Mouse (Mus musculus): ENCODE measurements around the gene Lrrc49. TPM values are rescaled to one million over a fixed set of nuclear protein-coding genes. Genes with fewer than 3 reads are reported as not detected.
A peak's percentile ranks its signal among the peaks of the same experiment; 100 is the strongest.

Gene Lrrc49
- total and polyA plus RNA-seq, 2 experiments from 2014 or later = 4.9 to 7.2 TPM

DNA sequence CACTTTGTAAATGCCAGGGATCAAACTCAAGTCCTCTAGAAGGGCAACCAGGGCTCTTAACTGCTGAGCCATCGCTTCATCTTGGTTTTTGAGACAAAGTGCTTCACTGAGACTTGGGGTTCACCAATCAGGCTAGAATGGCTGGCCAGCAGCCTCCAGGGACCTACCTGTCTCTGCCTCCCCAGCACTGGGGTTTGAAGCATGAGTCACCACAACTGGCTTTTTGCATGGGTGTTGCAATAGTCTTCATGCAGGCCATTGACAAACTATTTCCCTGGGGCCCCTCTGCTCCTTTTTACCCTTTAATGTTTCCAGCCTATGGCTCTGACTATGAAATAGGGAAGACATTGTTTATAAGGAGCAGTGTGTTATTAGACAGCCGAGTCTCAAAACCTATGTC is 160.1 kb downstream of the Lrrc49 start:
- Histone ChIP-seq H3K4me2 (ENCODE audit: low read depth, low read length) (no peak overlapping the region), H3K9ac (replicated peaks; ENCODE audit: low read depth, low read length) (no peak overlapping the region), H3K27ac (ENCODE audit: low read depth) (peak overlapping the region; percentile 66), H3K27me3 (ENCODE audit: control insufficient read depth, insufficient read depth, low read length) (no peaks in the 10 kb centered on the region), H3K36me3 (replicated peaks; ENCODE audit: control insufficient read depth, insufficient read depth, low read length) (no peaks in the 10 kb centered on the region), H3K9me3 (replicated peaks; ENCODE audit: control insufficient read depth, low read length) (no peaks in the 10 kb centered on the region), H3K4me3 (ENCODE audit: low read depth, low read length) (no peak overlapping the region), H3K4me1 (ENCODE audit: control insufficient read depth, insufficient read depth) (peaks cover 41% of the 10 kb centered on the region)
- TF ChIP-seq EP300 (IDR thresholded peaks at IDR 0.05; ENCODE audit: low read depth) = no peak
- no peak for TF ChIP-seq CTCF (IDR thresholded peaks at IDR 0.05; ENCODE audit: low read depth)
- WGBS = 91% methylated on average over 2 of the region's 2 CpGs
- ATAC-seq (ENCODE audit: insufficient read depth, low read depth) (no peak), DNase-seq (ENCODE audit: low spot score) (no peak)

DNA sequence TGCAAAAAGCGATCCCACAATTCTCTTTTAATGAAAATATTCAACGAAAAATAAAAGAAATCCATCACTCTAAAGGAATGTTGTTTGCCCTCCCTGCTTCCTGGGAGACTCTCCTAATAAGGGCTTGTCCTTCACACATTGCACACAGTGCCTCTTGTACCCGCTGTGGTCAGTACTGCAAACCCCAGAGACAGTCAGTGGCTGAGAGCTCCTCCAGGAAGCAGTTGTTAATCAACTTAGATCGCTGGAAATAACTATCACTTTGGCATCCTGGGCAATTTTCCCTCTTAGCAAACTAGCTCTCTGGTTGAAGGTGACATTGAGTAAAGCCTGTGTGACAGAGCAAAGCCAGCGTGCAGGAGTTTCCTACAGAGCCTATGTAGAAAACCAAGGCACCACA is 160.9 kb downstream of the Lrrc49 start:
- Histone ChIP-seq H3K27ac (ENCODE audit: low read depth) (peak overlapping the region; percentile 66), H3K4me3 (ENCODE audit: low read depth, low read length) (no peak overlapping the region), H3K4me2 (ENCODE audit: low read depth, low read length) (no peak overlapping the region), H3K27me3 (ENCODE audit: control insufficient read depth, insufficient read depth, low read length) (no peaks in the 10 kb centered on the region), H3K9me3 (replicated peaks; ENCODE audit: control insufficient read depth, low read length) (no peaks in the 10 kb centered on the region), H3K36me3 (replicated peaks; ENCODE audit: control insufficient read depth, insufficient read depth, low read length) (no peaks in the 10 kb centered on the region), H3K9ac (replicated peaks; ENCODE audit: low read depth, low read length) (no peak overlapping the region), H3K4me1 (ENCODE audit: control insufficient read depth, insufficient read depth) (peaks cover 41% of the 10 kb centered on the region)
- no peak for TF ChIP-seq EP300 (IDR thresholded peaks at IDR 0.05; ENCODE audit: low read depth)
- TF ChIP-seq CTCF (IDR thresholded peaks at IDR 0.05; ENCODE audit: low read depth) = no peak
- ATAC-seq (ENCODE audit: insufficient read depth, low read depth) (0 out of 2 replicates have a peak, but pooled peaks have one; percentile 47), DNase-seq (ENCODE audit: low spot score) (no peak)
- 33% methylated on average over 5 of the region's 5 CpGs for WGBS

DNA sequence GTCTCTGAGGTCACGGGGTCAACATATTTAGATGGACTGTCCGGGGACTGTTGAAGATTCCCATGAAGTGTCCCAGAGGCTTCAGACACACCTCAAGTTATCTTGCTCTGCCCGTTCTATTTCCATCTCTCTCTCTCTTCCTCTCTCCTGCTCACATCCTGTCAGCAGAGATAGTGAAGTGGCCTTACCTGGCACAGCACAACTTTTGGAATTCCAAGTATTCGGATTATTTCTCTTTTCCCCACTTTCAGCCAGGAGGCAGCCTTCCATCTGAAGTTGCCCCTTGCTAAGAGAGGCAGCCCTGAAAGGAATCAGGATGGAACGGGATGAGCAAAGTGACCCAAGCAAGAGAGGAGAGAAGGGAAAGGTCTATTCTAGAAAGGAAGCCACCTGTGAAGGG is 161.8 kb downstream of the Lrrc49 start:
- Histone ChIP-seq H3K27ac (ENCODE audit: low read depth) (peak overlapping the region; percentile 66), H3K4me2 (ENCODE audit: low read depth, low read length) (no peak overlapping the region), H3K4me1 (ENCODE audit: control insufficient read depth, insufficient read depth) (peaks cover 41% of the 10 kb centered on the region), H3K9me3 (replicated peaks; ENCODE audit: control insufficient read depth, low read length) (no peaks in the 10 kb centered on the region), H3K36me3 (replicated peaks; ENCODE audit: control insufficient read depth, insufficient read depth, low read length) (no peaks in the 10 kb centered on the region), H3K4me3 (ENCODE audit: low read depth, low read length) (no peak overlapping the region), H3K9ac (replicated peaks; ENCODE audit: low read depth, low read length) (no peak overlapping the region), H3K27me3 (ENCODE audit: control insufficient read depth, insufficient read depth, low read length) (peaks cover 2% of the 10 kb centered on the region; the same call in 1 of the 2 replicates)
- no peak for TF ChIP-seq EP300 (IDR thresholded peaks at IDR 0.05; ENCODE audit: low read depth)
- no peak for TF ChIP-seq CTCF (IDR thresholded peaks at IDR 0.05; ENCODE audit: low read depth)
- DNase-seq (ENCODE audit: low spot score) (no peak), ATAC-seq (ENCODE audit: insufficient read depth, low read depth) (no peak)
- 23% methylated on average over 5 of the region's 5 CpGs for WGBS

DNA sequence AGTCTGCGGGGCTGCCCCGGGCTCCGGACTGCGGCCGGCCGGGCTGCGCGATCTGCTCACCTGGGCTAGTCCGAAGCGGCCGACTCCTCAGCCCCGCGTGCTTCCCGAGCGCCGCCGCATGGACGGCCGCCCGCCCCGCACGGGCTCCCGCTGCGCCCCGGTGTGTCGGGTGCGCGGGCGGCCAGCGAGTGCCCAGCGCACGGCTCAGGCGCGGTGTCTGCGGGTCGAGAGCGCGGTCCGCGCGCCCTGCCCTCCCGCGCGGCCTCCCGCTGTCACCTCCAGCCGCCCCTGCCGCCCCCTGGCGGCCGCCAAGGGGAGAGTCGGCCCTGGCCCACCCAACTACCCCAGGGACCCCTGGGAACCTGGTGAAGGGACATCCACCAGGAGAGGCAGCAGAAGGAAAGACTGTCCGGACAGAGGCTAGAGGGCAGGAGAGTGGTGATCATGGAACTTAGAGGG is 166.1 kb downstream of the Lrrc49 start, which contains the start of gene Thsd4:
TSS of gene Thsd4 (minus strand) at position 241 of the 459 bp plus-strand sequence.
- H3K9me3 ChIP-seq (replicated peaks; ENCODE audit: control insufficient read depth, low read length) = no peaks in the 10 kb centered on the region
- no peaks in the 10 kb centered on the region for H3K36me3 ChIP-seq (replicated peaks; ENCODE audit: control insufficient read depth, insufficient read depth, low read length)
- peak; percentile 66 for TF ChIP-seq CTCF (IDR thresholded peaks at IDR 0.05; ENCODE audit: low read depth)
- TF ChIP-seq EP300 (IDR thresholded peaks at IDR 0.05; ENCODE audit: low read depth) = no peak
- WGBS = 1% methylated on average over 46 of the region's 51 CpGs
- H3K4me3 ChIP-seq (ENCODE audit: low read depth, low read length) = peak within 1 kb of the TSS; percentile 69
- peak; percentile 49 for DNase-seq (ENCODE audit: low spot score)
- H3K4me1 ChIP-seq (ENCODE audit: control insufficient read depth, insufficient read depth) = peaks cover 24% of the 10 kb centered on the region
- H3K27me3 ChIP-seq (ENCODE audit: control insufficient read depth, insufficient read depth, low read length) = peaks cover 8% of the 10 kb centered on the region
- peak within 1 kb of the TSS; percentile 91 for H3K4me2 ChIP-seq (ENCODE audit: low read depth, low read length)
- peak; percentile 82 for ATAC-seq (ENCODE audit: insufficient read depth, low read depth)
- H3K9ac ChIP-seq (replicated peaks; ENCODE audit: low read depth, low read length) = peak within 1 kb of the TSS; percentile 69
- no peak within 1 kb of the TSS for H3K27ac ChIP-seq (ENCODE audit: low read depth)

DNA sequence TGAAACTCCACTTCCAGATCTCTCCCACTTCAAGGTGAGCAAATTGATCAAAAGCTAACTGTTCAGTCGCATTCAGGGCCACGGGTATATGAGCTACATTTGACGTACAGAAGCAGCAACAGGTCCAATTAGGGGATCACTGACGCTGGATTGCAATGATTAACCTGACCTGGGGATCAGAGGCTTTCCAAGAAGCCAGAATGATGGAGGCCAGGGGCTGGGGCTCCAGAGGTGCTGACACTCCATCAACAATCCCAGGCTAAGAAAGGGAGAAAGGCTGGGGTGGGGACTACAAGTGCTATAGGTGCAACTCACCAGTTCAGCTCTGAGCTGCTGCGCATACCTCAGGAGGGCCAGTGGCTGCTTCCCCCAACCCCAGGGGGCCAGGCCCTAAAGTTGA is 166.8 kb downstream of the Lrrc49 start:
- peaks cover 8% of the 10 kb centered on the region for H3K27me3 ChIP-seq (ENCODE audit: control insufficient read depth, insufficient read depth, low read length)
- no peaks in the 10 kb centered on the region for H3K9me3 ChIP-seq (replicated peaks; ENCODE audit: control insufficient read depth, low read length)
- peak overlapping the region; percentile 69; the same call in 1 of the 2 replicates for H3K9ac ChIP-seq (replicated peaks; ENCODE audit: low read depth, low read length)
- H3K4me1 ChIP-seq (ENCODE audit: control insufficient read depth, insufficient read depth) = peaks cover 20% of the 10 kb centered on the region
- H3K4me3 ChIP-seq (ENCODE audit: low read depth, low read length) = peak overlapping the region; percentile 69
- H3K4me2 ChIP-seq (ENCODE audit: low read depth, low read length) = peak overlapping the region; percentile 91
- no peak for ATAC-seq (ENCODE audit: insufficient read depth, low read depth)
- DNase-seq (ENCODE audit: low spot score) = no peak
- no peak for TF ChIP-seq EP300 (IDR thresholded peaks at IDR 0.05; ENCODE audit: low read depth)
- TF ChIP-seq CTCF (IDR thresholded peaks at IDR 0.05; ENCODE audit: low read depth) = no peak
- H3K27ac ChIP-seq (ENCODE audit: low read depth) = no peak overlapping the region
- no peaks in the 10 kb centered on the region for H3K36me3 ChIP-seq (replicated peaks; ENCODE audit: control insufficient read depth, insufficient read depth, low read length)
- 59% methylated on average over 5 of the region's 5 CpGs for WGBS

DNA sequence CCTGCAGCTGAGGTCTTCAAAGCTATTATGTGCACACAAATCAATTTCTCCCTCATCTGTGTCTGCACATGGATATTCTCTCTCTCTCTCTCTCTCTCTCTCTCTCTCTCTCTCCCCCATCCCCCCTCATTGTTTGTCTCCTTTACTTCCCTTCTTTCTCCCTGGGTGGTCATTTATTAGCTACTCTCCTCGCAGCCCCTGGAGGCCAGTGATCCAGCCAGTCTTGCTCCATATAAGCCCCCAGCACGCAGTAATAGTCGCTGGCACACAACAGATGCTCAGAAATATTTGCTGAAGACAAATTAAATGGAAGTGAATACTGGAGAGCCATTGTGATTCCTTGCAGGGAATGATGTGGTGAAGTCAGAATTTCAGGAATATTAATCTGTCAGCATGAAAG is 168.4 kb downstream of the Lrrc49 start:
- Histone ChIP-seq H3K9ac (replicated peaks; ENCODE audit: low read depth, low read length) (no peak overlapping the region), H3K4me1 (ENCODE audit: control insufficient read depth, insufficient read depth) (peaks cover 15% of the 10 kb centered on the region), H3K4me2 (ENCODE audit: low read depth, low read length) (no peak overlapping the region)

More for the DNA sequence above, 168.4 kb downstream of the Lrrc49 start:
- Histone ChIP-seq H3K27ac (ENCODE audit: low read depth) (no peak overlapping the region), H3K36me3 (replicated peaks; ENCODE audit: control insufficient read depth, insufficient read depth, low read length) (no peaks in the 10 kb centered on the region), H3K27me3 (ENCODE audit: control insufficient read depth, insufficient read depth, low read length) (peaks cover 8% of the 10 kb centered on the region), H3K4me3 (ENCODE audit: low read depth, low read length) (no peak overlapping the region), H3K9me3 (replicated peaks; ENCODE audit: control insufficient read depth, low read length) (no peaks in the 10 kb centered on the region)
- TF ChIP-seq CTCF (IDR thresholded peaks at IDR 0.05; ENCODE audit: low read depth) (no peak), EP300 (IDR thresholded peaks at IDR 0.05; ENCODE audit: low read depth) (no peak)
- DNase-seq (ENCODE audit: low spot score) (peak; percentile 3), ATAC-seq (ENCODE audit: insufficient read depth, low read depth) (no peak)
- WGBS = 69% methylated on average over 3 of the region's 3 CpGs

Other genes starting within 250 kb of the Lrrc49 start
- 37.5 and 45.0 TPM in 2 replicates for gene Thsd4, start 166.1 kb downstream of the Lrrc49 start, total RNA-seq (2014; rRNA removed; ENCODE audit: low replicate concordance)
- 4.8 and 4.9 TPM in 2 replicates for gene Thsd4, start 166.1 kb downstream of the Lrrc49 start, polyA plus RNA-seq (2015; fragmentation: Nextera tagmentation; extraction: Ambion mirVana)
- gene Larp6, start 24.8 kb upstream of the Lrrc49 start, total RNA-seq (2014; rRNA removed; ENCODE audit: low replicate concordance) = 0.39 and 1.2 TPM in 2 replicates
- gene Larp6, start 24.8 kb upstream of the Lrrc49 start, polyA plus RNA-seq (2015; fragmentation: Nextera tagmentation; extraction: Ambion mirVana) = 0.41 and 0.43 TPM in 2 replicates
- gene Uaca, start 106.4 kb upstream of the Lrrc49 start, total RNA-seq (2014; rRNA removed; ENCODE audit: low replicate concordance) = 5.5 and 10.5 TPM in 2 replicates
- 17.3 and 18.6 TPM in 2 replicates for gene Uaca, start 106.4 kb upstream of the Lrrc49 start, polyA plus RNA-seq (2015; fragmentation: Nextera tagmentation; extraction: Ambion mirVana)